Comparison of ENCODE assay signal across 8 mouse cellular contexts in the genomic region with DNA sequence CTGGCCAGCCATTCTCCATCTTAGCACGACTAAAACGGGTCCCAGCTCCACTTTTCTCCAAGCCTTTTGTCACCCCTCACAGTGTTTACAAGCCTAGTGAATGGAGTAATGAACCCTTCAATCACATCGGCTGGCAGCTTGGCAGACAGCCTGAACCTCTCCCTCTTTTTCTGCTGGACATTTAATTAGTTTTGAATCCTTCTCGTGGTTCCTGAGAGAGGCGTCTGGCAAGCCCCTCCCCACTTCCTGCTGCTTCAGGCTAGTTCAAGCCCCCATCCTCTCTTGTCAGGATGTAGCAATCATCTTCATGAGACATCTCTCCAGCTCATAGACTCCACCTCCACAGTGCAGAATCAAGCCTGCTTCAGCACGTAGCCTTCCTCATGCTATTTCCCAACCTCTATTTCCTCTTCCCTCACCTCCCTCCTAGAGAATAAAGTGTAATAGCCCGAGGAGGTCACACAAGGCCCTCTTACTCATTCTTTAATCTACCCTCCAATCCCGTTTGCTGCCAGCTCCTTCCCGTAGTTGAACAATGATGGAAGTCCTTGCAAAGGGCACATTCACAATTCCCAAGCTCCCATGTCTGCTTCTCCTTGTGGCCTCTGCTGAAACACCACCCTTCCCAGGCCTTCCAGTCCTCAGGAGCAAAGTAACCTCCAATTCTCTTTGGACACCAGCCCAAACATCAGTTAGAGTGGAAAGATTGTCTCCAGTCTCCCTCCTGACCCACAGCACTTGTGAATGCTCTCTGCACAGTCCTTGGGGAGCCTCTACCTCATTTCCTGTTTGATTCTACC. TPM values are rescaled to one million over a fixed set of nuclear protein-coding genes. Genes with fewer than 3 reads are reported as not detected.
A peak's percentile ranks its signal among the peaks of the same experiment; 100 is the strongest.
DNase-seq lines count a peak whose midpoint lies in the region; ATAC-seq and TF ChIP-seq lines count a peak whose summit lies in the region.

No protein-coding gene starts in this region.

- no peak overlapping the region for H3K27ac ChIP-seq in cerebellum, adult 2 months (ENCODE audit: insufficient read depth, low read length)
- no peak overlapping the region for H3K27ac ChIP-seq in limb, embryonic 11.5 days (replicated peaks; ENCODE audit: low read depth, low read length)
- H3K27ac ChIP-seq in neural tube, embryonic 15.5 days (replicated peaks), result peak overlapping the region; percentile 37; the same call in 1 of the 2 replicates

- H3K4me1 ChIP-seq in cerebellum, adult 2 months (ENCODE audit: control insufficient read depth, insufficient read depth, low read length), result no peaks in the 10 kb centered on the region
- peaks cover 9% of the 10 kb centered on the region; the same call in 1 of the 2 replicates for H3K4me1 ChIP-seq in limb, embryonic 11.5 days (ENCODE audit: control insufficient read depth, insufficient read depth, low read length)
- H3K4me1 ChIP-seq in neural tube, embryonic 15.5 days, result peaks cover 14% of the 10 kb centered on the region

- no peak overlapping the region for H3K9ac ChIP-seq in limb, embryonic 11.5 days (ENCODE audit: low read length)
- H3K9ac ChIP-seq in neural tube, embryonic 15.5 days (replicated peaks), result no peak overlapping the region

- H3K36me3 ChIP-seq in limb, embryonic 11.5 days (ENCODE audit: control insufficient read depth, insufficient read depth, low read length), result no peaks in the 10 kb centered on the region; the same call in 1 of the 2 replicates
- peaks cover 3% of the 10 kb centered on the region for H3K36me3 ChIP-seq in neural tube, embryonic 15.5 days

- no peak overlapping the region for H3K4me3 ChIP-seq in cerebellum, adult 2 months (replicated peaks; ENCODE audit: insufficient read depth, low read depth, low read length)
- H3K4me3 ChIP-seq in limb, embryonic 11.5 days (ENCODE audit: low read depth, low read length), result no peak overlapping the region
- no peak overlapping the region for H3K4me3 ChIP-seq in neural tube, embryonic 15.5 days (replicated peaks)

- TF ChIP-seq CTCF in cerebellum, adult 2 months (IDR thresholded peaks at IDR 0.05; ENCODE audit: borderline replicate concordance, insufficient read depth, low read depth, low read length), result no peak

- no peak for TF ChIP-seq POLR2A in cerebellum, adult 2 months (IDR thresholded peaks at IDR 0.05; ENCODE audit: borderline replicate concordance, insufficient read depth, low read length)

- no peak for ATAC-seq in limb, embryonic 11.5 days (ENCODE audit: insufficient number of reproducible peaks, low FRiP score, low TSS enrichment, low read depth)
- peak; percentile 74 for ATAC-seq in neural tube, embryonic 15.5 days (ENCODE audit: low FRiP score)

- no peak overlapping the region for H3K4me2 ChIP-seq in limb, embryonic 11.5 days (ENCODE audit: low read depth, severe bottlenecking)
- no peak overlapping the region for H3K4me2 ChIP-seq in neural tube, embryonic 15.5 days

- no peaks in the 10 kb centered on the region for H3K27me3 ChIP-seq in cerebellum, adult 2 months (ENCODE audit: control insufficient read depth, insufficient read depth, low read length)
- H3K27me3 ChIP-seq in limb, embryonic 11.5 days (ENCODE audit: control insufficient read depth, insufficient read depth, low read length), result no peaks in the 10 kb centered on the region
- no peaks in the 10 kb centered on the region for H3K27me3 ChIP-seq in neural tube, embryonic 15.5 days (replicated peaks)

- 21% methylated on average over 9 of the region's 9 CpGs for WGBS in cerebellum, adult 2 months
- 22% methylated on average over 9 of the region's 9 CpGs for WGBS in limb, embryonic 11.5 days
- WGBS in neural tube, embryonic 15.5 days, result 9% methylated on average over 9 of the region's 9 CpGs

- peak; percentile 8 to 42 for DNase-seq in cerebellum, postnatal 10 days
- no peak for DNase-seq in cerebellum, adult 2 months
- DNase-seq in adipocyte (ENCODE audit: low spot score), result peak; percentile 95
- peak; percentile 25 for DNase-seq in heart, postnatal 4 days
- DNase-seq in limb, embryonic 11.5 days (ENCODE audit: low spot score), result peak; percentile 24
- no peak for DNase-seq in cerebellum, adult 18-20 months
- DNase-seq in natural killer cell, adult 2 months (ENCODE audit: low spot score in 2 of 2), result no peak

- no peaks in the 10 kb centered on the region for H3K9me3 ChIP-seq in limb, embryonic 11.5 days (ENCODE audit: control insufficient read depth, low read length)
- no peaks in the 10 kb centered on the region for H3K9me3 ChIP-seq in neural tube, embryonic 15.5 days (replicated peaks)

RNA-seq across cellular contexts. Expression of a gene that starts 12.1 kb away (rescaled TPM):
- 17.2 and 17.8 TPM in 2 replicates for polyA plus RNA-seq in cerebellum, adult 2 months (2012; rRNA removed)
- total RNA-seq in heart, postnatal 4 days (2021), result 10 to 100 TPM; 87.2 to 94.4 TPM
- polyA plus RNA-seq in limb, embryonic 11.5 days (2014; fragmentation: Nextera tagmentation; extraction: Ambion mirVana), result 44.4 and 47.7 TPM in 2 replicates
- 78.1 and 80.1 TPM in 2 replicates for polyA plus RNA-seq in neural tube, embryonic 15.5 days (2015; fragmentation: Nextera tagmentation; extraction: Ambion mirVana)

Comparison
In these comparisons a context has a peak if more than half of its experiments do, and no peak if none do; other contexts are left out.
1. DNase-seq: peak in cerebellum, postnatal 10 days (2 of 2), adipocyte (single experiment), heart, postnatal 4 days (single experiment) and limb, embryonic 11.5 days (single experiment); none in cerebellum, adult 2 months (0 of 2), cerebellum, adult 18-20 months (0 of 2) and natural killer cell, adult 2 months (0 of 2).